Mouse (Mus musculus): ENCODE results near the gene Nlgn2.
A peak's percentile ranks its signal among the peaks of the same experiment; 100 is the strongest.
"Not testable (repeated sequence)": the region's sequence is repeated elsewhere in the genome, so short reads cannot be mapped to it uniquely, and the experiment has no call there.

The Nlgn2 gene

DNA sequence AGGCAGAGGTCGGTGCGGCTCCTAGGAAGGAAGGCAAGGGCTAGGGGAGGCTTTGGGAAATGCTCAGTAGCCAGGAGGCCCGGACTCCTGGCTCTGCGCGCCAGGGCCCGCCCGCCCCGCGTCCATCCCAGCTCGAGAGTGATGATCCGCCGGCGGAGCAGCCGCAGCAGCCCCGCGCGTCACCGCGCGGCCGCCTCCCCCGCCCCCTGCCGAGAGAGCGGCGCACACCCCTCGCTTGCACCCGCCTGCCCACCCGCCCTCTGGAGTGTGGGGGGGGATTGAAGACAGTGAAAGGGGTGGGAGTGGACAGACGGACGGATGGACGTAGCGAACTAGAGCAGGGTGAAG lies at the start of gene Nlgn2:
Gene Nlgn2 (minus strand): TSS at position 181 of the 348 bp plus-strand sequence.
- peak; percentile 82 for DNase-seq

DNA sequence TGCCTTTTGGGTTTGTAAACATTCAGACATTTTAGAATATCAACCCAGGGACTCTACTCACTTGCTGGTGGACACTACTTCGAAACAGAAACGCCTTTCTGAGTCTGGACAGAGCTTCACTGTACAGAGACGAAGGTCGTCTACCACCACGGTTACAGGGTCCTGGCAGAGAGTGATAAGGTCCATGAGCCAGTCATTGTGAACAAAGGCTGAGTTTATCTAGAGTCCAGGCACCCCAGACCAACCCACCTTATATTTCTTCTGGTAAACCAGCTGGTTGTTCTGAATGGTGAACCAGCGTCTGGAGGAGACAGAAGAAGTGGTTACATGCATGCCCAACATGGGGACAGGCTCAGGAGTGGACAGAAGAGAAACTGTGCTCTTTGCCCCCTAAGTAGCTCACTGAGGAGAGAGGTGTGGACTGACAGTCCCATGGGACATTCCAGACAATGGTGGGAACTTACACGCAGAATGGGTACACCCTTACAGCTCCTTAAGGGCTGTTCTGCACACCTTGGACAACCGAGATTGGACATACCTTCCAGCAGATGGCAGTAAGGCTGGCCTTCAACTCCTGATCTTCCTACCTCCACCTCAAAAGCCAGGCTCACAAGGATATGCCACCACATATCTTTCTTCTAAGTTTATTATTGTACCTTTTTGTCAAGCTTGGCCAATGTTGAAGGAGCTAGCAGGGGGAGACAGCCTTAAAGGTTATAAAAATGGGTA lies 49.5 kb upstream of the Nlgn2 start:
- DNase-seq: no peak

- no peak for DNase-seq
Measured at GRCm38 (mm10) chr11:69884663-69885062, 47.1 kb upstream of the Nlgn2 start.

- no peak for DNase-seq
Measured at GRCm38 (mm10) chr11:69884240-69884639, 46.7 kb upstream of the Nlgn2 start.

DNA sequence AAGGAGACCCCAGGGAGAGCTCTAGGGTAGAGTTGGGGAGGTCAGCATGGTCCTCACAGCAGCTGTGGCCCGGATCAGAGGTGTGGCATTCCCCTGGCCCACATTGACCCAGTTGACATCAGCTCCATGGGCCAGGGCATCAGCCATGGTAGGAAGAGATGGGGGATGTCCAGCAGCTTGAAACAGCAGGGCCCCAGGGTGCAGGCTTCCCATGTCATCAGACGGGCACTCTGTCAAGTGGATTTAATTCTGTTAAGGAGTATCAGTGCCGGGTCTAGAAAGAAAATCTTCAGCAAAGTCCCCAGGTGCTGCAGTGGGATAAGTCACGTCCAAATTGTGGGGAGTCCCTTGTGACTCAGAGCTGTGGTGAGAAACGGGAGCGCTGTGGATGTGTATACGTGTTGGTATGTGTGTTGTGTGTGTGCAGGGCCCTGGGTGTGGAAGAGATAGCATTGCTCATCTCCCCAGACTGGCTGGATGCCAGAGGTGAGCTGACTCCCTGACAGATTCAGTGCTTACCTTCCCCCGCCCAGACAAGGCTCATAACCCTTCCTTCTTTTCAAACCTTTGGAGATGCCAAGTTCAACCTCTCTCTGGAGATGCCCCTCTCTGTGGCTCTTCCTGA lies 46.1 kb upstream of the Nlgn2 start:
- DNase-seq: no peak

DNA sequence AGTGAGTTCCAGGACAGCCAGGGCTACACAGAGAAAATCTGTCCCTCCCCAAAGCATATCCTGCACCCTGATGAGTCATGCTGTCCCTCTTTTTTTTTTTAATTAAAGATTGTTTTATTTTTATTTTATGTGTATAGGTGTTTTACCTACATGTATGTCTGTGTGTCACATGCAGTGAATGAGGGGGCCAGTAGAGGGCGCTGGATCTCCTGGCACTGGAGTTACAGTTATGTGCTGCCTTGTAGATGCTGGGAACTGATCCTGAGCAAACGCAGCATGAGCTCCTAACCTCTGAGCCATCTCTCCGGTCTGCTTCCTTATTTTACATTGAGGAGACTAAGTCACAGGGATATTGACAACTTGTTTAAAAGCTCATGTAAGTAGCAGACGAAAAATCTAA lies 45.5 kb upstream of the Nlgn2 start:
- no peak for DNase-seq

- no peak for DNase-seq
Measured at GRCm38 (mm10) chr11:69881787-69882670, 44.4 kb upstream of the Nlgn2 start.

GRCm38 (mm10) chr11:69880853-69881603 lies 43.4 kb upstream of the Nlgn2 start, which contains the start of gene Kctd11:
Kctd11 (minus strand) TSS chr11:69881406.
- peak; percentile 64 for DNase-seq

GRCm38 (mm10) chr11:69880506-69880852 lies 42.9 kb upstream of the Nlgn2 start:
- peak; percentile 50 for DNase-seq

DNA sequence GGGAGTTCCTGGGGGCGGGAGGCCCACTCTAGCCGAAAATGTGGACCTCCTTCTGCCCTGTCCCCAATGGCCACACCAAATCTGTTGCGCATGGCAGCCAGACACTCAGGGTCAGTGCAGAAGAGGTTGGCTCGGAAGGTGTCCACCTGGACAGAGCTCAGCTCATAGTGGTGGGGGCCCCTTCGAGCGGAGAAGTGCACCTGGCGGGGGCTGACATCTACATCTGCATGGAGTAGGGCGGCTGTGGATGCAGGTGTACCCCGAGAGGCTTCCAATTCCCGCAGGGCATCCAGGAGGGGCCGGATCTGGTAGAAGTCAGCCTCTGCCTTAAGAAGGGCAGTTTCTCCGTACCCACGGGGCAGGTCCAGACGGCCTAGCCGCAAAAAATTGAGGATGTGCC lies 42.1 kb upstream of the Nlgn2 start:
- no peak for DNase-seq

GRCm38 (mm10) chr11:69878952-69879351 lies 41.4 kb upstream of the Nlgn2 start:
- DNase-seq: no peak

DNA sequence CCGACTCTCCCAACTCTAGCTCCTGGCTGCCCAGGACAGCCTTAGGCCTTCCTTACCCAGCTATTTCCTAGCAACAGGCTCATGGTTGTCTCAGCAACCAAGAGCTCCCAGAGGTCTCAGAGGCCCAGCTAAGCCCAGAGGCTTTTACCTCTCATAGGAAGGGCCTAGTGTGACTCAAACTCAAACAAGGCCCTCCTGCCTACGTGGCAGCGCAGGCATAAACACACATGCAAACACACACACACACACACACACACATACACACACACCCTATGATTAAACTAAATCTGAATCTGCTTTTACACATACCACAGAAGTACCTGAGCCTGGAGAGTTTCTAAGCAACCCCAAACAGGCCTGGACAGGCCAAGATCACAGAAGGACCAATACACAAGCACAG lies 40.8 kb upstream of the Nlgn2 start:
- DNase-seq: no peak

DNA sequence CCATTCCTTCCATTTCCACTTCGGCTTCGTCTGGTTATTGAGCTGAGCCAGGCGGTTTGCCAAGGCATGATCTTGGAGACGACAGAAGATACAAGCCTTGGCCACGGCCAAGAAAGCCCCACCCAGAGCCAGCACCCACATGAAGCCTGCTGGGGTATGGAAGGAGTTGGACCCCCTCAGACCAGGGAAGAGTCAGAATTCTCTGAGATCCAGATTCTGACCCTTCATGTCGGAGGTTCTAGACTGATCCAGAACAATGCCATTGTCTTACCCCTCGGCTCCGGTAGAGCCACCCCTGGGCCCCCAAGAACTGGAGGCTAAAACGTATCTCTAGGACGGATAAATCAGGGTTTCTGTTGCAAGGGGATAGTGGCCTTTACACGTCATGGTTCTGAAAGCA lies 40.3 kb upstream of the Nlgn2 start, which contains the start of gene Tmem95:
Gene Tmem95 (minus strand): TSS at position 141 of the 400 bp plus-strand sequence.
- no peak for DNase-seq

DNA sequence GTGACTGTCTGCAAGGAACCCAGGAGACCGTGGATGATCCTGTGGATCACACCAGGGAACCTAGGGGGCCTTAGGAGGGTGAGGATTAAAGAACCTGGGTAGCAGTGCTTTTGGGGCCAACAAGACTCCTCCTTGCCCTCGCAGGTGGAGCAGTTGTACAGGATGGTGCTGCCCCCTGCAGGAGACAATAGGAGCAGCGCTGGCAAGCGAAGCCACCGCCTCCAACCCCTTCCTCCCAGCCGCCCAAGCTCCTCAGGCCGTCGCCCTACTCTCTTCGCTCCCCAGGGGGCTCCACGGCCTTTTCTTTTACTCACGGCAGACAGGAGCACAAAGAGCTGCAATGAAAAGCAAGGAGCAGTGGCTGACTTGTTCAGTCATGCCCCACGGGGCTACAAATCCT lies 39.3 kb upstream of the Nlgn2 start:
- DNase-seq: peak; percentile 84

DNA sequence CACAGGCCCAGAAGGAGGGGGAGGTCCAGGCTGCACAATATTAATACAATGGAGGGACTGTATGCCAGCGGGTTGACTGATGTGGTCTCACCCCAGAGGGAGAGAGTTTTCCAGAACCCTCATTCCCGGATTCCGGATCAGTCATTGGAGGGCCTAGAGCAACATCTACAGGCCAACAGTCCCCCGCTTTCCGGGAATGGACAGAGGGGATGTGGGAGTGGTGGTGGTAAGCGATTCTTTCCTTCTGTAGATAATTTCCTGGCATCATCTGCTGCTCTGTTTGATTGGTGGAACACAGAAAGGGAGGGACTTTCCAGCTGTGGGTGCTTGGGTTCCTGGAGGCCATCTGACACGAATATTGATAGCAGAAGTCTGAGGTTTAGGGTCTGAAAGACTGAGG lies 38.6 kb upstream of the Nlgn2 start:
- no peak for DNase-seq

GRCm38 (mm10) chr11:69872451-69872850 lies 34.9 kb upstream of the Nlgn2 start:
- DNase-seq: no peak

- DNase-seq: no peak
Measured at GRCm38 (mm10) chr11:69871822-69872221, 34.2 kb upstream of the Nlgn2 start.

DNA sequence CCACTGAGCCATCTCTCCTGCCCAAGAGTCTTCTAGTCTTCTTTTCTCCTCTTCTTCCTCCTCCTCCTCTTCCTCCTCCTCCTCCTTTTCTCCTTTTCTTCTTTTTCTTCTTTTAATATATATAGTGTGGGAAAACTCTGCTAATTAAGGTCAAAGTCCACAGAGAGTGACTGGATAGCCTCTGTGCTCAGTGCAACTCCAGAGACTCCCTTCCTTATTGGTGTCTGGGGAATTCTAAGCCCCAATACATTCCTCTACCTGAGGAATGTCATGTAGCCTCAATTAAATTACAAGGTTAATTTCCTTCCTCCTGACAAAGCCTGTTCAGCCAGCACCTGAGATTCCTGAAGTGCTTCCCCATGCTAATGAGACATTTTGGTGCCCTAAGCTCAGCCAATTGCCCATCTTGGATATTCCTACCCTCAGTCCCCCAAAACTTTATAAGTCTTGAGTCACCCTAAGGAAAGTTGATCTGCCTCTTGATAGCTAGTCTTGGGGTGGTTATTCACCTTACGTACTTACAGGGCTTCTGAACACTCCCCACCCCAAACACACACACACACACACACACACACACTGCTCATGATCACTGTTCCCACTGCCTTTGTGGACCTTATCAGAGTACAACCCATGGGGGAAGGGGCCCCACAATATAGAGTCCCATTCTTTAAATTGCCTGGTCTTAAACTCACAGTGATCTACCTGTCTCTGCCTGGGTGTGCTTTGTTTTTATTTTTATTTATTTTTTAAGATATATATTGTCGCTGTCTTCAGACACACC lies 32.9 kb upstream of the Nlgn2 start:
- no peak for DNase-seq

DNA sequence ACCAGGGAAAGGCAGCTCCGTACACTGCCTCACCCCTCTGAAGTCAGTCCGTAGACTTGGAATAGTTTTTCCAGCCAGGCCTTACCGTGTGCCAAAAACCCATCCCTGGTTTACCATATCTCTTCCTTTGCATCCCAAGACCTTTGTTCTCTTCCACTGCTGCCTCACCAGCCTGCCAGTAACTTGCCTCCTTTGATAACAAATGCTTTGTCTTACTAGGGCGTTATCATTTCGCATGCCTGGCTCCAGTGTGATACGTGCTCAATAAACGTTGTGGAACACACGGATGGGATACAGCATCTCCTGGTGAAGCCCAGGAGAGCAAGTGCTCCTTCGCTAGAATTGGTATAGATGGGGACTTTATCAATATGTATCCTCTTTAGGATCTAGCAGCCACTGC lies 29.8 kb upstream of the Nlgn2 start:
- DNase-seq: no peak

DNA sequence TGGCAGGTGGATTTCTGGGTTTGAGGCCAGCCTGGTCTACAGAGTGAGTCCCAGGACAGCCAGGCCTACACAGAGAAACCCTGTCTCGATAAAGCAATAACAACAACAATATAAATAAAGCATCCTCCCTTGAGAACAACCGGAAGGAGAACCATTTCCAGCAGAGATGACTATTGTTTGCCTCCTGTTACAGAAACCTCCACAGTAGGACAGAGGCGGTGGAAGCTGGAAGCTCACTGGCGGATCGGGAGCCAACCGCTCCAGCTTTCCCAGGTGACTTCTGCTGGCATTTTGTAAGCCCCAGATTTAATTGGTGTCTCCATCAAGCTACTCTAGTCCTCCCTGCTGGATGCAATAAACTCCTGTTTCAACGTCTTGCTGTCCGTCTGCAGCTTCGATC lies 28.0 kb upstream of the Nlgn2 start:
- DNase-seq: no peak

DNA sequence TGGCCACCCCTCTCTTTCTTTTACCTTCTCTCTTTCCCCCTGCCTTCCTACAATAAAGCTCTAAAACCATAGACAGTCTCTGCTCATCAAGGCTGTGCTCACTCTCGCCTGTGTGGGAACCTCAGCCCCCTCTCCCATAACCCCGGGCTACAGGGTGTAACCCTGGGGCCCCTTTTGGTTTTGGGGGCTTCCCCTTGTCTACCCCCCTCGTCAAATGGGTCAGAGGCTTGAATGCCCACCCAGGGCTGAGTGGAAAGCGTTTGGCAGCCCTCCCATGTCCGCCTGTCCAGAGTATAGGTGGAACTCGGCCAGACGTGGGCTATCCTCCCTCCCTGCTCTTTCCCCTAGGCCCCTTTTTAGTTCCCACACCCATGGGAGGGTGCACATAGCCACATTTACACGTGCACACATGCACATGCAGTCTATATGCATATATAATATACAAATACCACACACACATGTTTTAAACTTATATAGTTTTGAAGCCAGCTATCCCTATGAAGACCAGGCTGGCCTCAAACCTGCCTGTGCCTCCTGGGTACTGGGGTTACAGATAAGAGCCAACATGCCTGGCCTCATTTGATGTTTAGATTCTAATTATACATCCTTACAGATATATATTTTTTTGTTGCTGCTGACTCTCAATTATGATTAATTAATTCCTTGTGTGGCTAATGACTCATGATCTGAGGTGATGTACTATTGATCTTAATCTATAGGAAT lies 26.7 kb upstream of the Nlgn2 start:
- no peak for DNase-seq

GRCm38 (mm10) chr11:69863729-69864128 lies 26.1 kb upstream of the Nlgn2 start:
- DNase-seq: not testable (repeated sequence)
